Mouse (Mus musculus) C2C12 (cell line): ENCODE data around the gene Pkdrej.

ENCODE experiments used
- CEBPB ChIP-seq: IDR thresholded peaks from one replicate; pipeline ENCODE4 v1.6.1; 2011; ENCODE audit warnings: low read depth, mild to moderate bottlenecking, control low read depth, moderate library complexity
- CTCF ChIP-seq: IDR thresholded peaks from one replicate; pipeline ENCODE4 v1.5.1; 2011; ENCODE audit not compliant: control insufficient read depth, insufficient read depth, insufficient read length
- MAX ChIP-seq: IDR thresholded peaks from one replicate; pipeline ENCODE4 v1.6.1; 2011; ENCODE audit warnings: mild to moderate bottlenecking, control low read depth
- MYOD1 ChIP-seq: IDR thresholded peaks from one replicate; pipeline ENCODE4 v1.6.1; 2011; ENCODE audit warnings: low read depth; ENCODE audit not compliant: control insufficient read depth, insufficient read length
- MYOG ChIP-seq: IDR thresholded peaks from one replicate; pipeline ENCODE4 v1.6.1; 2011; ENCODE audit not compliant: control insufficient read depth, insufficient read length; ENCODE audit errors: extremely low read depth
- USF1 ChIP-seq: IDR thresholded peaks from one replicate; pipeline ENCODE4 v1.6.1; 2011; ENCODE audit warnings: low read depth, mild to moderate bottlenecking, control low read depth, moderate library complexity

DNA sequence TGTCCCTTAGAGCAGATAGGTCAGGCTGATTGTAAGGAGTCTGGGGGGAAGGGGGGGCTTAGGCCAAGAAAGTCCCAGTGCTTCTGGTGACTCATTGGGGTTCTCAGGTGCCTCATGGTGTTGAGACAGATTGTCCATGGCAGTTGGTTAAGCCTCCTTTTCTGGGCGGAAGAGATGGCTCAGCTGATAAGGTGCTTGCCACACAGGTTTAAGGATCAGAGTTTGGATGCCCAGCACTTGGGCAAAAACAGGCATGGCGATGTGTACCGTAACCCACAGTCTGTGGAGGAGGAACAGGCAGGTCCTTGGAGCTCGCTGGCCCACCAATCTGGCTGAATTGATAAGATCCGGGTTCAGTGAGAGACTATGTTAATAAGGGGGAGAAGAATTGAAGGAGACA, 15.4 kb upstream of the Pkdrej start:
- TF ChIP-seq MAX = no peak
- TF ChIP-seq USF1 = no peak
- TF ChIP-seq CTCF = no peak
- TF ChIP-seq CEBPB = no peak
- no peak for TF ChIP-seq MYOG
- no peak for TF ChIP-seq MYOD1
